Mouse (Mus musculus): ENCODE measurements around the gene Slc17a8. TPM values are rescaled to one million over a fixed set of nuclear protein-coding genes. Genes with fewer than 3 reads are reported as not detected.

Gene Slc17a8
- polyA plus RNA-seq, 1 experiment from 2014 or later = 0.09 TPM

DNA sequence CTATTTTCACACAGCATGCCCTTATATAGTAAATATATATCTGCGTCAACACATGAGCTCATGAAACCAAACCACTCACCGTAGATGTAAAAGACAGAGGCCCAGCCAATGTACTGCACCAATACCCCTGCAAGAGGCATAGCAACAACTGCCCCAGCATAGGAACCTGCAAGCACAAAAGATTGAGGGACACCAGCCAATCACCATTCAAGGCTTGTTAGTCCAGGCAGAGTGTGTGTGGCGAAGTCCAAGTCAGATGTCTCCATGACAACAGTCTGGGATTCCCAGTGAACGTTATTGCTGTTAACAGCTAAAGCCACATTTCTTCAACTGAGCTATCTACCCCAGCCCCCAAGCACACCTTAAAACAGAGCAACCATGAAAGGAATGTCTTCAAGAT, 28.3 kb downstream of the Slc17a8 start:
- no peaks in the 10 kb centered on the region for H3K27me3 ChIP-seq (replicated peaks)
- 64% methylated on average over 4 of the region's 4 CpGs for WGBS
- H3K27ac ChIP-seq (ENCODE audit: poor library complexity, severe bottlenecking) = no peak overlapping the region

DNA sequence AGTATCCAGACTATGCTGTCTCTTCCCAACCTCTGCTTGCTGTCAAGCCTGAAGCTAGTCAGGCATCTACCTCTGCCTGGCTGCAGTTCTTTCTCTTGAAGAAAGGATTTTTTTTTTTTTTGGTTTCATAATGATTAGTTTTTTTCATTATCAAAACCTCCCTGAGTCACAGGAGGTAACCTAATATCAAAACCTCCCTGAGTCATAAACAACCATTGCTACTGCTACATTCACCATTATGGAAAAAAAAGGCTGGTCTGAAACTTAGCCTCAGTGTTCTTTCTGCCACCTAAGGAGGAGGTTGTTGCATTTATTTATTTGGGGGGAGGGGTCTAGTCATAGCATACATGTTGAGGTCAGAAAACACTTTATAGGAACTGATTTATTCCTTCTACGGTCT, 31.2 kb downstream of the Slc17a8 start:
- WGBS = 95% methylated on average over 1 of the region's 1 CpGs
- H3K4me1 ChIP-seq (replicated peaks) = peaks cover 5% of the 10 kb centered on the region; the same call in 1 of the 2 replicates

More for the DNA sequence above, 28.3 kb downstream of the Slc17a8 start:
- no peak overlapping the region for H3K9ac ChIP-seq
- no peaks in the 10 kb centered on the region for H3K9me3 ChIP-seq (replicated peaks)
- no peak overlapping the region for H3K4me3 ChIP-seq
- H3K36me3 ChIP-seq = no peaks in the 10 kb centered on the region
- no peak overlapping the region for H3K4me2 ChIP-seq
- H3K4me1 ChIP-seq (replicated peaks) = peaks cover 5% of the 10 kb centered on the region; the same call in 1 of the 2 replicates
- no peak for ATAC-seq (ENCODE audit: insufficient number of reproducible peaks, low FRiP score)

DNA sequence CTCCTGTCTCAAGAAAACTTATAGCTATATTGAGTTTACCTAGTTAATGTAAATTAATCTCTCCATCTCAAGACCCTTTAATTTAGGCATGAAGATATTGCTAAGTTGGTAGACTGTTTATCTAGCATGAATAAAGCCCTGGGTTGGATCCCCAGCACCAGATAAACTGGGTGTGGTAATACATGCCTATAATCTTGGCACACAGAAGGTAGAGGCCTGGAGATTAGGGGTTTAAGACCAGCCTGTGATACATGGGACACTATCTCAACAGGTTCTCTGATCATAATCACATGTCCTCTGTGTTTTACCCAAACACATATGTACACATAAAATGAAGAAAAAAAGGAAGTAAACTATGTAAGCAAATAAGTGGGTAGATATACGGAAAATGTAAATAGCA, 32.3 kb downstream of the Slc17a8 start:
- no peak overlapping the region for H3K9ac ChIP-seq
- no peaks in the 10 kb centered on the region for H3K4me1 ChIP-seq (replicated peaks)
- no peak overlapping the region for H3K4me3 ChIP-seq
- no peak overlapping the region for H3K4me2 ChIP-seq
- no peaks in the 10 kb centered on the region for H3K36me3 ChIP-seq
- ATAC-seq (ENCODE audit: insufficient number of reproducible peaks, low FRiP score) = no peak
- no peaks in the 10 kb centered on the region for H3K27me3 ChIP-seq (replicated peaks)
- H3K9me3 ChIP-seq (replicated peaks) = 0 out of 2 replicates have a peak, but pooled peaks cover 5% of the 10 kb centered on the region
- 84% methylated on average over 1 of the region's 1 CpGs for WGBS
- H3K27ac ChIP-seq (ENCODE audit: poor library complexity, severe bottlenecking) = no peak overlapping the region

More for the DNA sequence above, 31.2 kb downstream of the Slc17a8 start:
- no peak for ATAC-seq (ENCODE audit: insufficient number of reproducible peaks, low FRiP score)
- H3K4me2 ChIP-seq = no peak overlapping the region
- H3K36me3 ChIP-seq = no peaks in the 10 kb centered on the region
- no peak overlapping the region for H3K9ac ChIP-seq
- no peak overlapping the region for H3K4me3 ChIP-seq
- no peaks in the 10 kb centered on the region for H3K27me3 ChIP-seq (replicated peaks)
- 0 out of 2 replicates have a peak, but pooled peaks cover 5% of the 10 kb centered on the region for H3K9me3 ChIP-seq (replicated peaks)
- no peak overlapping the region for H3K27ac ChIP-seq (ENCODE audit: poor library complexity, severe bottlenecking)

GRCm38 (mm10) chr10:89584709-89585108, 36.3 kb downstream of the Slc17a8 start:
- Histone ChIP-seq H3K27ac (ENCODE audit: poor library complexity, severe bottlenecking) (no peak overlapping the region), H3K4me1 (replicated peaks) (no peaks in the 10 kb centered on the region), H3K4me2 (no peak overlapping the region), H3K9ac (no peak overlapping the region), H3K36me3 (no peaks in the 10 kb centered on the region), H3K4me3 (no peak overlapping the region), H3K9me3 (replicated peaks) (0 out of 2 replicates have a peak, but pooled peaks cover 5% of the 10 kb centered on the region), H3K27me3 (replicated peaks) (no peaks in the 10 kb centered on the region)
- WGBS = 86% methylated on average over 4 of the region's 4 CpGs
- no peak for ATAC-seq (ENCODE audit: insufficient number of reproducible peaks, low FRiP score)

- Histone ChIP-seq H3K27ac (ENCODE audit: poor library complexity, severe bottlenecking) (no peak overlapping the region), H3K27me3 (replicated peaks) (no peaks in the 10 kb centered on the region), H3K4me3 (no peak overlapping the region), H3K36me3 (no peaks in the 10 kb centered on the region), H3K4me1 (replicated peaks) (no peaks in the 10 kb centered on the region), H3K4me2 (no peak overlapping the region), H3K9ac (no peak overlapping the region), H3K9me3 (replicated peaks) (no peaks in the 10 kb centered on the region)
- 85% methylated on average over 4 of the region's 4 CpGs for WGBS
- no peak for ATAC-seq (ENCODE audit: insufficient number of reproducible peaks, low FRiP score)
These were observed 42.3 kb downstream of the Slc17a8 start for GRCm38 (mm10) chr10:89578801-89579200.

- Histone ChIP-seq H3K9me3 (replicated peaks) (no peaks in the 10 kb centered on the region), H3K27me3 (replicated peaks) (no peaks in the 10 kb centered on the region), H3K4me3 (no peak overlapping the region), H3K36me3 (no peaks in the 10 kb centered on the region), H3K4me1 (replicated peaks) (no peaks in the 10 kb centered on the region), H3K4me2 (no peak overlapping the region), H3K27ac (ENCODE audit: poor library complexity, severe bottlenecking) (no peak overlapping the region), H3K9ac (no peak overlapping the region)
- no peak for ATAC-seq (ENCODE audit: insufficient number of reproducible peaks, low FRiP score)
- WGBS = 80% methylated on average over 3 of the region's 3 CpGs
These were observed 43.4 kb downstream of the Slc17a8 start for GRCm38 (mm10) chr10:89577666-89578065.

DNA sequence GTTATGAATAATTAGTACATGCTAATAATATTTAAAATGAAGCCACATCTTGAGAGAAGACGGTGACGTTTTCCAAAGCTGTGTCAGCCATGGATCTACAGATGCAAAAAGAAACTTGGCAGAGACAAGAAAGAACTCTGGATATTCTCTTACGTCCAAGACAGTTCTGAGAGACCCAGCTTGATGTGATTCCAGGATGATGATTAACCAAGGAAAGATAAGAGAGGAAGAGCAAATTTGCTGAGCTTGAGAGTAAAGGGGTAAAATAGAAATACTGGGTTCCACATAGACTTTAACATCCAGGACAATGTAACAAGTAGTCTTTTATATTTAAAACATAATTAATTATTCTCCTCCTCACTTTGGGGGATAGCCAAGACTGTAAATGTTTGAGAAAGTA, 47.6 kb downstream of the Slc17a8 start:
- whole genome bisulfite sequencing = 56% methylated on average over 3 of the region's 3 CpGs

GRCm38 (mm10) chr10:89572946-89573345, 48.1 kb downstream of the Slc17a8 start:
- Histone ChIP-seq H3K27ac (ENCODE audit: poor library complexity, severe bottlenecking) (no peak overlapping the region), H3K4me3 (no peak overlapping the region), H3K4me1 (replicated peaks) (0 out of 2 replicates have a peak, but pooled peaks cover 4% of the 10 kb centered on the region), H3K36me3 (no peaks in the 10 kb centered on the region), H3K9ac (no peak overlapping the region), H3K27me3 (replicated peaks) (no peaks in the 10 kb centered on the region), H3K9me3 (replicated peaks) (peaks cover 4% of the 10 kb centered on the region), H3K4me2 (no peak overlapping the region)
- 77% methylated on average over 6 of the region's 6 CpGs for WGBS
- no peak for ATAC-seq (ENCODE audit: insufficient number of reproducible peaks, low FRiP score)

More for the DNA sequence above, 47.6 kb downstream of the Slc17a8 start:
- 0 out of 2 replicates have a peak, but pooled peaks cover 4% of the 10 kb centered on the region for H3K4me1 ChIP-seq (replicated peaks)
- no peaks in the 10 kb centered on the region for H3K36me3 ChIP-seq
- peaks cover 4% of the 10 kb centered on the region for H3K9me3 ChIP-seq (replicated peaks)
- H3K27ac ChIP-seq (ENCODE audit: poor library complexity, severe bottlenecking) = no peak overlapping the region
- no peak overlapping the region for H3K4me2 ChIP-seq
- H3K9ac ChIP-seq = no peak overlapping the region
- ATAC-seq (ENCODE audit: insufficient number of reproducible peaks, low FRiP score) = no peak
- H3K4me3 ChIP-seq = no peak overlapping the region
- no peaks in the 10 kb centered on the region for H3K27me3 ChIP-seq (replicated peaks)

DNA sequence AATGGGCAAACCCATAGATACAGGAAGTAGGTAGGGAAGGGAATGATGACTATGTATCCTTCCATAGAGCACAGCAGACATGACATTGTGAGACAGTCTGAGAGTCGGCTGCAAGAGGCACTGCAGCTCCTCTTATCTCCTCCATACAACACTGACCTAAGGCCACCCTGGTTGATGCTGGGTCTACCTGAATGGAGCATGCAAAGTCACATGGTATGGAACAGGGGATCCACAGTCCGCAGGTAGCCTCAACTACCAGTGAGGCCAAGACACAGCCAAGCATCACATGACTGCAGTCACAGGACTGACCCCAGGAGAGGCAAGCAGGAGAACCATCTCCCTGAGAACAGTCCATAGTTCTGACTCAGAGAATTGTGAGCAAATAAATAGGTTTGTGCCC, 53.7 kb downstream of the Slc17a8 start:
- peaks cover 4% of the 10 kb centered on the region for H3K9me3 ChIP-seq (replicated peaks)
- no peak overlapping the region for H3K27ac ChIP-seq (ENCODE audit: poor library complexity, severe bottlenecking)
- H3K9ac ChIP-seq = no peak overlapping the region
- H3K4me2 ChIP-seq = no peak overlapping the region
- no peaks in the 10 kb centered on the region for H3K36me3 ChIP-seq
- WGBS = 69% methylated on average over 2 of the region's 2 CpGs
- no peaks in the 10 kb centered on the region for H3K27me3 ChIP-seq (replicated peaks)
- H3K4me3 ChIP-seq = no peak overlapping the region
- ATAC-seq (ENCODE audit: insufficient number of reproducible peaks, low FRiP score) = no peak
- 0 out of 2 replicates have a peak, but pooled peaks cover 4% of the 10 kb centered on the region for H3K4me1 ChIP-seq (replicated peaks)

DNA sequence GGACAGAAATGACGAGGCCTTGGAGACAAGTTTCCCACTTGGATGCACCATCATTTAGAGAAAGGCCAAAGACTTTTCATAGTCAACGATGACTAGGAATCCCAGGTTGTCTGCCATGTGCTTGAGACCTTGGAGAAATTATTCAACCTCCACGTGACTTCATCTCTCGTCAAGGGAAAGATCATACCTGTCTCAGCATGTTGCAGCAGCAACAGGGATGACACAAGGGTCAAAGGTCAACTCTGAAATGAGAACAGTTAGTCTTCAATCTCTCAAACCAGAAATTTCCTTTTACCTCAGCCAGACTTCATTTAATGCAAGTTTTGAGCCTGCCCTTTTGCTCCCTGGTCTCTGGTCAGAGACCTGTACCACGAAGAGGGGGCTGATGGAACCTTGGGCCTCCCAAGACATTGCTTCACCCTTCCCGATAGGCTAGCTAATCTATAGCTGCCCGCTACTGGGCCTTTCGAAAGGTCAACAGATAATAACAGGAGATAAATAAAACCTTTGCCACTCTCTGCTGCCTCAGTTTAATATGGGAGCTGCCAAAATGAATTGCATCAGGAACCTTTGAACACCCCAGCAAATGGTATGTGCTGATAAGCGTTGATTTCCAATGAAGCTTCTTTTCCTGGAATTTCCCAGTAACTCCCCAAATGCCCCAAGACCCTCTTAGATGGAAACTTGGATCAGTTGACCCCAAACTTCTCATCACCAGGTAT, 55.6 kb downstream of the Slc17a8 start:
- 79% methylated on average over 9 of the region's 9 CpGs for WGBS
- Histone ChIP-seq H3K4me3 (no peak overlapping the region), H3K4me1 (replicated peaks) (no peaks in the 10 kb centered on the region), H3K9ac (no peak overlapping the region), H3K27me3 (replicated peaks) (no peaks in the 10 kb centered on the region), H3K4me2 (no peak overlapping the region), H3K36me3 (no peaks in the 10 kb centered on the region), H3K27ac (ENCODE audit: poor library complexity, severe bottlenecking) (no peak overlapping the region), H3K9me3 (replicated peaks) (peaks cover 4% of the 10 kb centered on the region)
- no peak for ATAC-seq (ENCODE audit: insufficient number of reproducible peaks, low FRiP score)

DNA sequence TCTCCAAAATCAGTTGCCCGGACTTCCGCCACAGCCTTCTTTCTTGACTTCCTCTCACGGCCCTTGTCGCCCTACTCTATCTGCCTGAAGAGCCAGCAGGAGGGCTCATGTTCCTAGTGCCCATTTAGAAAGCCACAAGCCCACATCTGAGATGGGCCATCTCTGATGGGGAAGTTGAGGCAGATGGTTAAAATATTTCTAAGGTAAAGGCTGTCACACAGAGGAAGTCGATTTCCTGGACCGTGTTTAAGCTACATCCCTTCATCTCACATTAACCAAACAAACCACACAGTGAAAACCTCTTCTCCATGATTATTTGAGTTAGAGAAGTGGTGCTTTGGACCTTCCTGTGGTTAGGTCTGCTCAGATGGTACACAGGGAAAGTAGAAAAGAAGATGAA, 58.9 kb downstream of the Slc17a8 start:
- no peak overlapping the region for H3K27ac ChIP-seq (ENCODE audit: poor library complexity, severe bottlenecking)
- no peaks in the 10 kb centered on the region for H3K9me3 ChIP-seq (replicated peaks)
- ATAC-seq (ENCODE audit: insufficient number of reproducible peaks, low FRiP score) = no peak
- H3K27me3 ChIP-seq (replicated peaks) = no peaks in the 10 kb centered on the region
- H3K36me3 ChIP-seq = no peaks in the 10 kb centered on the region
- no peaks in the 10 kb centered on the region for H3K4me1 ChIP-seq (replicated peaks)
- no peak overlapping the region for H3K4me2 ChIP-seq
- no peak overlapping the region for H3K4me3 ChIP-seq
- WGBS = 75% methylated on average over 6 of the region's 6 CpGs
- no peak overlapping the region for H3K9ac ChIP-seq

DNA sequence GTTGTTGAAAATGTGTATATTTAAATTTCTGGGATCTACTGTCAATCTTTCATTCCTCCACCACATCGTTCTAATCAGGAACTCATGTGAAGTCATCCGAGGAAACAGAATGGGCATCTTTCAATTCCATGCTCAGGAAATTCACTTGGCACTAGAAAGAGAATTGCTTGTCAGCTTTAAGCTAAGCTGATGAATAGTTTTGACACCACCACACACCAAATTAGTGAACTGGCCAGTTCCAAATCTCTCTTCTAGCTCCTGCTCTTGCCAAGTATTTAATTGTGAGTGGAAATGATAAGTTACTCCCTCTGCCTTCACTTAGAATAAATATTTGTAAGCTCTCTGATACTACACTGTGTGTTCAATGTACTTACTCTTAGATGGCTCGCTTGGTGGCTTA, 61.7 kb downstream of the Slc17a8 start:
- WGBS = 57% methylated on average over 3 of the region's 3 CpGs
- no peaks in the 10 kb centered on the region for H3K4me1 ChIP-seq (replicated peaks)

More for the DNA sequence above, 61.7 kb downstream of the Slc17a8 start:
- no peaks in the 10 kb centered on the region for H3K36me3 ChIP-seq
- no peak overlapping the region for H3K4me2 ChIP-seq
- no peak overlapping the region for H3K4me3 ChIP-seq
- H3K9ac ChIP-seq = no peak overlapping the region
- H3K9me3 ChIP-seq (replicated peaks) = no peaks in the 10 kb centered on the region
- H3K27me3 ChIP-seq (replicated peaks) = no peaks in the 10 kb centered on the region
- H3K27ac ChIP-seq (ENCODE audit: poor library complexity, severe bottlenecking) = no peak overlapping the region
- ATAC-seq (ENCODE audit: insufficient number of reproducible peaks, low FRiP score) = no peak

All from heart, embryonic 12.5 days (tissue).